ENCODE assay signal across 19 mouse cellular contexts in genomic region chr11:47609892-47610291, GRCm38 (mm10).
"Had no signal": no experiment of that assay in that cellular context is flagged by ENCODE, and none has a peak within 500 bp of the region (broad histone marks: within the 10 kb centered on the region; RNA-seq: fewer than 3 reads in every experiment).

No protein-coding gene starts in this region.

- DNase-seq: lung, adult 18-20 months; lung, embryonic 14.5 days; lung, postnatal 10 days; lung, postnatal 4 days; midbrain, embryonic 14.5 days; retina, postnatal 1 day; right cerebral cortex, adult 18-20 months; right cerebral cortex, postnatal 25 days; right cerebral cortex, postnatal 4 days; spleen, adult 18-20 months; thymus, adult 18-20 months; thymus, postnatal 14 days; thymus, postnatal 36 days had no signal

- H3K9me3 ChIP-seq: midbrain, embryonic 10.5 days; midbrain, embryonic 12.5 days; neural tube, embryonic 13.5 days; neural tube, embryonic 15.5 days had no signal

- ATAC-seq: midbrain, embryonic 16.5 days had no signal

- H3K4me1 ChIP-seq: midbrain, embryonic 10.5 days; midbrain, embryonic 12.5 days; neural tube, embryonic 13.5 days; neural tube, embryonic 15.5 days had no signal

- H3K4me2 ChIP-seq: lung, embryonic 14.5 days; midbrain, embryonic 12.5 days; neural tube, embryonic 13.5 days; neural tube, embryonic 15.5 days had no signal

- H3K4me3 ChIP-seq: midbrain, embryonic 10.5 days; midbrain, embryonic 12.5 days; myocyte; neural tube, embryonic 13.5 days; neural tube, embryonic 15.5 days had no signal

- H3K27me3 ChIP-seq: midbrain, embryonic 12.5 days; neural tube, embryonic 13.5 days; neural tube, embryonic 15.5 days had no signal

- H3K9ac ChIP-seq: lung, embryonic 14.5 days; midbrain, embryonic 12.5 days; neural tube, embryonic 13.5 days; neural tube, embryonic 15.5 days had no signal

- H3K27ac ChIP-seq: midbrain, embryonic 10.5 days; midbrain, embryonic 12.5 days; neural tube, embryonic 13.5 days; neural tube, embryonic 15.5 days had no signal

- H3K36me3 ChIP-seq: midbrain, embryonic 10.5 days; midbrain, embryonic 12.5 days; neural tube, embryonic 13.5 days; neural tube, embryonic 15.5 days had no signal
